Mouse (Mus musculus) stomach, postnatal 0 days (tissue): Measurements from ENCODE around the gene Enthd1. TPM values are rescaled to one million over a fixed set of nuclear protein-coding genes. Genes with fewer than 3 reads are reported as not detected.

Experiments used
- ATAC-seq: fragments of 200-750 bp; cut with Nextera tagmentation; 2 replicates; pipeline ENCODE4 v1.8.0; 2017; ENCODE audit not compliant: low FRiP score, low TSS enrichment
- DNase-seq: peaks from one replicate; pipeline ENCODE4 v3.0.0-alpha.2; 2016; ENCODE audit warnings: low spot score
- H3K27ac ChIP-seq: fragments of 300-500 bp; sonication (generic); replicated peaks from 2 replicates; pipeline ENCODE4 v1.5.1; 2014; ENCODE audit warnings: mild to moderate bottlenecking, control low read depth
- H3K27me3 ChIP-seq: fragments of 300-500 bp; sonication (generic); 2 replicates; pipeline ENCODE4 v1.6.1; 2014; ENCODE audit warnings: low read length; ENCODE audit not compliant: control insufficient read depth, insufficient read depth
- H3K36me3 ChIP-seq: fragments of 300-500 bp; sonication (generic); 2 replicates; pipeline ENCODE4 v1.6.1; 2014; ENCODE audit warnings: low read length, mixed read lengths; ENCODE audit not compliant: control insufficient read depth, insufficient read depth
- H3K4me1 ChIP-seq: fragments of 300-500 bp; sonication (generic); replicated peaks from 2 replicates; pipeline ENCODE4 v1.6.1; 2014; ENCODE audit warnings: antibody characterized with exemption; ENCODE audit not compliant: control insufficient read depth, insufficient read depth
- H3K4me2 ChIP-seq: fragments of 300-500 bp; sonication (generic); replicated peaks from 2 replicates; pipeline ENCODE4 v1.6.1; 2014; ENCODE audit warnings: low read depth, mild to moderate bottlenecking, control low read depth, moderate library complexity
- H3K4me3 ChIP-seq: fragments of 300-500 bp; sonication (generic); 2 replicates; pipeline ENCODE4 v1.5.1; 2014; ENCODE audit warnings: low read depth, low read length, control low read depth
- H3K9ac ChIP-seq: fragments of 300-500 bp; sonication (generic); 2 replicates; pipeline ENCODE4 v1.6.1; 2014; ENCODE audit warnings: mild to moderate bottlenecking, low read length, control low read depth, mixed read lengths
- H3K9me3 ChIP-seq: fragments of 300-500 bp; sonication (generic); 2 replicates; pipeline ENCODE4 v1.6.1; 2016; ENCODE audit warnings: low read length; ENCODE audit not compliant: control insufficient read depth
- CTCF ChIP-seq: IDR thresholded peaks from 2 replicates; pipeline ENCODE4 v1.5.1; 2016; ENCODE audit warnings: antibody characterized with exemption, low read depth, mild to moderate bottlenecking, moderate library complexity
- EP300 ChIP-seq: optimal IDR thresholded peaks from 2 replicates; pipeline ENCODE3; 2016; ENCODE audit warnings: antibody characterized with exemption
- WGBS: fragments of 180-500 bp; shearing (Covaris S2); extraction: QIAGEN DNeasy Blood & Tissue Kit; methylation state at CpG from one replicate; pipeline ENCODE4 v1.1.7; 2014; 5-methylcytosine and 5-hydroxymethylcytosine counted together
- polyA plus RNA-seq: library from polyadenylated mRNA; unstranded; fragments of >200 nt; fragmentation: Nextera tagmentation; extraction: Ambion mirVana; gene quantifications from 2 replicates; pipeline ENCODE4 v1.2.1, GENCODE M21; 2015

Enthd1 gene
- polyA plus RNA-seq, 1 experiment from 2014 or later, result not detected

GRCm38 (mm10) chr15:80491505-80491904, 73.5 kb downstream of the Enthd1 start:
- Histone ChIP-seq H3K27ac (no peak overlapping the region), H3K27me3 (no peaks in the 10 kb centered on the region), H3K4me2 (no peak overlapping the region), H3K36me3 (no peaks in the 10 kb centered on the region), H3K9me3 (no peaks in the 10 kb centered on the region), H3K4me3 (no peak overlapping the region), H3K9ac (no peak overlapping the region), H3K4me1 (no peaks in the 10 kb centered on the region)
- 77% methylated on average over 3 of the region's 4 CpGs for whole genome bisulfite sequencing
- no peak for ATAC-seq
- TF ChIP-seq EP300 (no peak), CTCF (peak; percentile 23; the same call in 1 of the 2 replicates)
- DNase-seq, result no peak

- no peak overlapping the region for H3K9ac ChIP-seq
- H3K4me3 ChIP-seq, result no peak overlapping the region
- H3K36me3 ChIP-seq, result no peaks in the 10 kb centered on the region
- ATAC-seq (no peak), DNase-seq (no peak)
- H3K27ac ChIP-seq, result no peak overlapping the region
- WGBS, result 73% methylated on average over 5 of the region's 5 CpGs
- no peak overlapping the region for H3K4me2 ChIP-seq
- TF ChIP-seq EP300 (no peak), CTCF (no peak)
- no peaks in the 10 kb centered on the region for H3K27me3 ChIP-seq
- H3K4me1 ChIP-seq, result no peaks in the 10 kb centered on the region
- no peaks in the 10 kb centered on the region for H3K9me3 ChIP-seq
Measured at GRCm38 (mm10) chr15:80490151-80490550, 74.8 kb downstream of the Enthd1 start.

GRCm38 (mm10) chr15:80488658-80489057, 76.3 kb downstream of the Enthd1 start:
- Histone ChIP-seq H3K9ac (no peak overlapping the region), H3K27me3 (no peaks in the 10 kb centered on the region), H3K9me3 (no peaks in the 10 kb centered on the region), H3K4me1 (no peaks in the 10 kb centered on the region), H3K4me3 (no peak overlapping the region), H3K36me3 (no peaks in the 10 kb centered on the region), H3K27ac (no peak overlapping the region), H3K4me2 (no peak overlapping the region)
- ATAC-seq (no peak), DNase-seq (no peak)
- TF ChIP-seq EP300 (no peak), CTCF (no peak)
- WGBS, result 79% methylated on average over 3 of the region's 3 CpGs

DNA sequence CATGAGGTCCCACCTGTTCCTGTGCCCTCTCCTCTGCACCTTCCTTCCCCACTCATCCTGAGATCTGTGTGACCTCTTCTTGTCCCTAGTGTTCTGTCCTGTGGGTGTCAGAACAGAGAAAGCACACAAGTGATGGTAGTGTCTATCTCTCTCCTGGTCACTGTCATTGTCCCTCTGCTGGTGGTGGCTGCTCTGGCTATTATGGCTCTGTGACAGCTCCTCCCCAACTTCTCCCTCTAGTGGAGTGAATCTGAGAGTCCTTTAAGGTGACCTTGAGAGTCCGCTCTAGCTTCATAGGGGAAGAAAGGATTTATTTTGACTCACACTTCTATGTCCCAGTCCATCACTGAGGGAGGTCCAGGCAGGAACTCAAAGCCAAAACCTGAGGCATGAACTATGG, 79.4 kb downstream of the Enthd1 start:
- H3K4me2 ChIP-seq, result no peak overlapping the region
- no peak overlapping the region for H3K27ac ChIP-seq
- ATAC-seq (no peak), DNase-seq (no peak)
- TF ChIP-seq EP300, result no peak
- peak; percentile 56 for TF ChIP-seq CTCF
- no peak overlapping the region for H3K9ac ChIP-seq
- 82% methylated on average over 1 of the region's 1 CpGs for WGBS
- no peaks in the 10 kb centered on the region for H3K36me3 ChIP-seq
- no peak overlapping the region for H3K4me3 ChIP-seq
- H3K9me3 ChIP-seq, result no peaks in the 10 kb centered on the region
- no peaks in the 10 kb centered on the region for H3K27me3 ChIP-seq
- H3K4me1 ChIP-seq, result no peaks in the 10 kb centered on the region

DNA sequence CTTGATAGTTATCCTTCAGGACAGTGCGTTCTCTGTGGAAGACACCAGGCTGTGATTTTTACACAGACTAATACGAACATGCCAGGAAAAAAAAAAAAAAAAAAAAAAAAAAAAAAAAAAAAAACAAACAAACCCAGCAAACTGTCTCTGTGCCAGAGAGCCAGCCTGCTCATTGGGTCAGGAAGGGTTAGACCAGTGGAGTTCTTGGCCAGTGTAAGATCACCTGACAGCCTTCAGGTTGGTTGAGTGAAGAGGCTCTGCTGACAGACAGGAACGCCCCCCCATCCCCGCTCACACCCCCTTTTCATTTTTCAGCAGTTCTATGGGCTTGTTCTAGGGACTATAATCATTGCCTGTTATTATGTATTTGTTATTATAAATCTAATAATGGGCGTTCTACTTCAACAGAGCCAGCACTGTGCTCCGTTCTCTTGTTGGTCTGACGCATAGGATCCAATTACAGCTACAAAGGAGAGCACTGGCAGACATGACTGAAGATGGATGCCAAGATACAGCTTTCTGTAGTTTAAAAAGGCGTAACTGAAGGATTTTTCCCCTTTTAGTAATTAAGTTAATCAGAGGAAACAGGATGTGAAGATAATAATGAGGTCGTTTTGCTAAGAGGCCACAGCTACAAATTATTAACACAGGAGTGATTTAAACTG, 81.8 kb downstream of the Enthd1 start:
- Histone ChIP-seq H3K4me2 (no peak overlapping the region), H3K4me1 (no peaks in the 10 kb centered on the region), H3K27me3 (no peaks in the 10 kb centered on the region), H3K9me3 (no peaks in the 10 kb centered on the region), H3K36me3 (no peaks in the 10 kb centered on the region), H3K4me3 (no peak overlapping the region), H3K9ac (no peak overlapping the region), H3K27ac (no peak overlapping the region)
- no peak for TF ChIP-seq CTCF
- TF ChIP-seq EP300, result no peak
- DNase-seq (no peak), ATAC-seq (no peak)
- 68% methylated on average over 9 of the region's 9 CpGs for WGBS

DNA sequence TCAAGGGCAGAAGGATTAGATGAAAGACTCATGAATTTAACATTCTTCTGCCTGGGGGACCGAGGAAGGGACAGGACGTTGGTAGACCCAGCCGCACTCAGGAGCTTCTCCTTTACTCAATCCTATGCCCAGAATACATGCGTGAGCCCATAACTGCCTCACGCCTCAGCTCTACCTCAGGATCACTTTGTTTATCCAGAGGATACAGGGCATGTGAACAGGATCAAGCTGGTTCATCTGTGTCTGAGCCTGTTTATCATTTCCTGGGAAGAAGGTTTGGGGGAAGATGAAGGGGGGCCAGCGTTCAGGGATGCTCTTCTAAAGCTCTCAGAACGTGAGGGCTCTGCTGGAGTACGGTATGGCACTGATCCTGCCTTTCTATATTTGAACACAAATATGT, 82.6 kb downstream of the Enthd1 start:
- WGBS, result 58% methylated on average over 8 of the region's 8 CpGs
- no peak overlapping the region for H3K4me3 ChIP-seq
- H3K9me3 ChIP-seq, result no peaks in the 10 kb centered on the region
- no peaks in the 10 kb centered on the region for H3K27me3 ChIP-seq
- TF ChIP-seq CTCF (no peak), EP300 (no peak)
- H3K4me1 ChIP-seq, result no peaks in the 10 kb centered on the region
- no peak for ATAC-seq
- H3K36me3 ChIP-seq, result no peaks in the 10 kb centered on the region
- DNase-seq, result no peak
- H3K4me2 ChIP-seq, result no peak overlapping the region
- no peak overlapping the region for H3K9ac ChIP-seq
- H3K27ac ChIP-seq, result no peak overlapping the region
